Mouse (Mus musculus): Measurements from ENCODE around the gene Agr2.

Gene Agr2

DNA sequence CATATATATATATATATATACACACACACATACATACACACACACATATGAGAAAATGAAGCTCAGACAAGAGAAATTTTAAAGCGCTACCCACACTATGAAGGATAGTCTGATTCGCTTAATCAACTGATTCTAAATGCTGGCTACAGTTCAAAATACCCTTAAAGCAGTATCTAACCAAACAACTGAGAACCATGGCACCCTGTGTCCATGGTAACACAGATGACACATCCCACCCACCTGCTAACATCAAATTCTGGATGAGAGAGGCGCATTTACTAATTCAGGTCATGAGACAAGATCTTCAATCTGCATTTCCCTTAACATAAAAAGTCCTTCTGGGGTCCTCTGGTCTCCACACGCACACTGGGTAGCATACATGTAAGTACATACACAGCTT lies 33.4 kb downstream of the Agr2 start:
- DNase-seq (ENCODE audit: low read depth, low spot score), result no peak

DNA sequence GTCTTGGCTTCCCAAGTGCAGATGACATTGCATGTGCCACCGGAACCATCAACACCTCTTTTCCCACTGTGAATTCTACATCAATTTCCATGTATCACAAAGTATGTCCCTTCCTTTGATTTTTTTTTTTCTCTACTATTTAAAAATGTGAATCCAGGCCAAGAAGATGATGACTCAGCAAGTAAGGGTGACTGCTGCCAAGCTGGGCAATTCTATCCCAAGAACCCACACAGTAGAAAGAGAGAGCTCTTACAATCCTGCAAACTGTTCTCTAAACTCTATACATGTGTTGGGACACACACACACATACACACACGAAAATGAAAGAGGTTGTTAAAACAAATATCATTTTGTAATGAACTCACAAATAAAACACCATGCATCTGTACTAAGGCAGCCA lies 34.5 kb downstream of the Agr2 start:
- DNase-seq (ENCODE audit: low read depth, low spot score), result no peak

DNA sequence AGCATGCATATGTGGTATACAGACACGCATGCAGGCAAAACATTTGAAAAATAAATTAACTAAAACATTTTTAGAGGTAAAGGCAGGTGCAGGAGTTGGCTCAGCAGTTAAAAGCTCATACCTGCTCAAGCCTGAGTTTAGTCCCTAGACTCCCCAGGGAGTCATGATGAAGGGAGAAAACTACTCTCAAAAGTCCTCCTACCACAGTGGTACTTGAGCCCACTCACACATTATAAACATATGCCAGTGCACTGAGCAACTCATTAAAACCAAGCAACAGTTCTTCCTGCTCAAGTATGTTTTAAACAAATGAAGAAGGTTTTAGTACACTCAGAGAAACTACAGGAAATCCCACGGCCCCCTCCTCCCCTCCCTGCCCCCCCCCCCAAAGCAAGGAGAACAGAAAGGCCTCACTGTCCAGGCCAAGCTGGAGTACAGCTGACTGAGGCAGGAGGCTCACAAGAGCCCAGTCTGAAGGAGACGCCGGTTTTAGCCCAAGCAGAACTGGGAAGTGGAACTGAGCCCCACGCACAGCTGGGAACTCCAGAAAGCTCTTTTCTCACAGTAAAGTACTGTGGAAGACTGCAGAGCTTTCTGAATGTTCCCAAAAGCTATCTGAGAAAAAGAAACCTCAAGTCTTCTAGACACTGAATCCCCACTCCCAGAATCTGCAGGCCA lies 36.4 kb downstream of the Agr2 start:
- DNase-seq (ENCODE audit: low read depth, low spot score), result no peak

DNA sequence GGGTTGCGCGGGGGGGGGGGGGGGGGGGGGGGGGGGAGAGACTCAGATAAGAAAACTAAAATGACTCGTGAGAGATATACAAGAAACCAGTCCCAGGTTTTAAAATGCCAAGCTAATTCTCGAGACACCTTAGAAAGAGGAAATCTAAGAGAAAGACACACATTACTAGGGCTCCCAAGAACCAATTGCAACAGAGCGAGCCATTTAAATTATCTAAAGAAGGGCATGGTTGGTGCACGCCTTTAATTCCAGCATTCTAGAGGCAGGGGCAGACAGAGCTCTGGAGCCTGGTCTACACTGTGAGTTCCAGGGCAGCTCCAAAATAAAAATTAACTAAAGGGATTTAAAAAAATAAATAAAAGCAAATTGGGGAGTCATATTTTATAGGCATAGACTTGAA lies 37.0 kb downstream of the Agr2 start:
- no peak for DNase-seq (ENCODE audit: low read depth, low spot score)

DNA sequence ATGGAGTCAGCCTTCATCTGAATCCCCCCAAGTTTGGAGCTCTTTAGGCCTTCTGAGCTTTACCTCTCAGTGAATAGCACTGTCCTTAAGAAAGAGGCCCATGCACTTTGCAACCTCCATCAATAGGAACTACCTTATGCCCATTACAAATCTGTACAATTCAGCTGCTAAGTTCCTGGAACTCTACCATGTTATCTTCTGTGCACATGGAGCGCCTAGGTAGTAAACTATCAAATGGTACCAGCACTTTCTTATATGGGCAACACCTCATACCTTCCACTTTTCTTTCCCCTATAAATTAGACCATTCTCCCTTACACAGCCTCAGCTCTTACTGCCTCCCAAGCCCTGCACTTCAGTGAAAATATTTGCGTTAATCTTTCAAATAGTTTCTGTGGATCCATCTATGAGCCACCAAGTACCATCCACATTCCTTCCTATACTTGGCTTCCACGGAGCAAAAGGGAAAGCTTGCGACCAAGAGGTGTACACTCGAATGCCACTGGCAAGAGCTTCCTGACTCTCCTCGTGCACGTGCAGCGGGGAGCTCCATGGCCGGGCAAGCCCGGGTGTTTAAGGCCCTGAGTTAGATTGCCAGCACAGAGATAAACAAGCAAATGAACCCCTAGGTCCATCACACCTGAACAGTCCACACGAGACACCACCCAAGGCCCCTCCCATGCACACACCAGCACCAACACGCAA lies 38.1 kb downstream of the Agr2 start:
- no peak for DNase-seq (ENCODE audit: low read depth, low spot score)

DNA sequence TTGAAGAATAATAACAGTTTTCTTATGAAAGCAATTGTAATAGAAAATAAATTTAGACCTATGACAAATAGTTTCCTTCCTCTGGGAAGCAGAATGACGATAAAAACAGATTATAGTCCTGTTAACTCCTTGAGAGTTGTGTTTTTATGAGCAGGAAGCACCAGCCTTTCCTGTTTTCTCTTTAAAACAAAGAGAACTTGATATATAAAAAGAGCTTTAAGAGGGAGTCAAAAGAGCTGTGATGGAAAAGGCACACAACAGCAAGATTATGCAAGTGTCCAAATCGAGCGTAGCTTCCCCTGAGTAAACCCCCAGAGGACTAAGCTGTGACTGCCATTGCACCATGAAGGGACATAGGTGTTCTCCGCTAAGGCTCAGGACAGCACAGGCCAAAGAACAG lies 39.7 kb downstream of the Agr2 start:
- no peak for DNase-seq (ENCODE audit: low read depth, low spot score)

DNA sequence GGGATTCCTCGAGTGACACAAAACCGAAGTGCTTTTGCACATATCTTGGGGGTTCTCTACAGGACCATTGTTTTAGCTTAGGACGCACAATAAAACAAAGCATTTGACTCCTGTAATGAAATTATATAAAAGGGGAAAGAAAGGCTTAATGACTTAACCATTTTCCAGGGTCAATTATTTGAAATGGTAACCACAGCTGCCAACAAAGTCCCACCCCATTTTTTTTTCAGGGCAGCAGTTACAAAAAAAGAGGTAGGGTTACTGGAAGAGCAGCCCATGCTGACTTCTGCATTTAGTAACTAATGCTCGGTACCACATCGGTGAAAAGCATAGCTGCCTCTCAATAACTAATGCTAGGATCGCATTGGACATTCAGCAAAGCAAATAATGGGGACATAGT lies 42.8 kb downstream of the Agr2 start:
- no peak for DNase-seq (ENCODE audit: low read depth, low spot score)

DNA sequence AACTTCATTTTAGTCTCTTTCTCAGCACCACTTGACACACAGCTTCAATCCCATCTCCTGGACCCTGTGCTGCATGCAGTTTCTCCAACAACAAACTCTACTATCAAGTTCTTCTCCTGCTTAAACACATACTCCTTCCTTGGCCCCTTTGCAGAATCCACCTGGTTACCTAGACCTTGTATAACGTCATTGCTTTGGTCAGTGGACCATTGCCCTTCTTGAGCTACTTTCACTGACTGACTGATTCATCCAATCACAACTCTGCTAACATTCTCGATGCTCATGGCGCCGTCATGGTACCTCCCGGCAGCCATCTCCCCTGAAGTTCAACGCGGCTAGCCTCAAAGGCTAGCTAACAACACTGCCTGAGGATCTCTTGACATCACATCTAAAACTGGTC lies 43.4 kb downstream of the Agr2 start:
- no peak for DNase-seq (ENCODE audit: low read depth, low spot score)

DNA sequence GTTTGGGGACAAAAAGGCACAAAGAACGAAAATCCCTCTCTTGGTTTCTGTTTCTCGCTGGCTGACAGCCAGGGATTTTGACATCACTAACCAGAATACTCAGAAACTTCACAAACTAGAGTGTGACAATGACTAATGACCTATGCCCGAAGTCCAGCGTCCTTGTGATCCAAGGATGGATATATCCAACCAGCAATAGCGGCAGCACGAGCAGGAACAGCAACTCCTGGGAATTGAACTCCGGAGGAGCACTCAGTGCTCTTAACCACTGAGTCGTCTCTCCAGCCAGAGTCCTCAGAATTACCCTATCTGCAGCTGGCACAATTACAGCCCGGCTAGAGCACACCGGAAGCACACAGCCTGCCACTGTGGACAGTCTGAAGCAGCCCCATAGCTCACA lies 44.1 kb downstream of the Agr2 start:
- peak; percentile 67 for DNase-seq (ENCODE audit: low read depth, low spot score)

DNA sequence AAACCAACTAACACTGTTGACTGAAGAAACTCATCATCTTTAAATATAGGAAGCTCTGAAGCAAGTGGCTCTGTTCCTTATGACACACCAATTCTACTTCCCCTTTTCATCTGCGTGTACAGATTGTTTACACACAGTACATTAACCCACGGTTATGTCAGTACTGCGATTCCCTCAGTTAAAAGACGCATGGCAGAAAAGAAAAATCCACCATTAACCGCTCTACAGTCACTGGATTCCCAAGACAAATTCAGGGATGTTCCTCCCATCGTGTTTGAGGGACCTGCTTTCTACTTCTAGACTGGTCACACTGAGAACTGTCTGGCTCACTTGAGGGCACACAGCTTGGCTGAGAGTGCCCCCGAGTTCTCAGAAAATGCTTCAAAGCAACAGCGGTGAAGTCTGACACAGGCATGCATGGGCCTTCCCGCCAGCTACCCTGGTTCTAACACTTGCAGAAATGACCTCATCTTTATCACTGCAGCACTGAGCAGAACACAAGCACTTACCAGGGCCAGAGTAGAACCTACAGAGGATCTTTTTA lies 46.9 kb downstream of the Agr2 start:
- peak; percentile 53 for DNase-seq (ENCODE audit: low read depth, low spot score)

DNA sequence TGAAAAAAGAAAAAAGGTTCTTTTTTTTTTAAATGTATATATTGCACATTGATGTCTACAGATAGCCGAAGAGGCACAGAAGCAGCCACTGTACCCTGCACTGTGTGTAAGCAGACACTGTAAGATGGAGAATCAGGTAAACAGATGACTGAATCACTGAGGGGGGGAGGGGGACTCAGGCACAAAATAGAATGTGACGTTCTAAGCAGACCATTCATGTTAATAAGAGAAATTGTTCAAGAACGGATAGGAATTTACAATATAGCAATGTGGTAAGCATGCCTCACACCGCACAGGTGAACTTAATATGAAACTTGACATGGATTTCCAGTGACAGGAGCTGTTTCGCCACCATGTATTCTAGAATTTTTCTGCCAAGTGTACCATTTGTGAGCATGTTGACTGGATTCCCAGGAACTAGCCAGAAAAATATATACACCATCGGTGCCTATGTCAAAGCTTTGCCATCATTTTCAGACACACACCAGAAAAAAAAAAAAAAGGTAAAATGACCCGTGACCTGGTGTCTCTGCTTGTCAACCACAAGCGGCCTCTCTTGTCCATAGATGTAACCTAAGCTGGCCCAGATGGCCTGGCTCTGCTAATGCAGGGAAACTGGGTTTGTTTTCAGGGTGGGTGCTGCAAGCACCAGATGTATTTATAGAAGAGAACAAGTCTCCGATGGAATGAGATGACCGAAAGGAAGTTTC lies 48.0 kb downstream of the Agr2 start:
- peak; percentile 42 for DNase-seq (ENCODE audit: low read depth, low spot score)

DNA sequence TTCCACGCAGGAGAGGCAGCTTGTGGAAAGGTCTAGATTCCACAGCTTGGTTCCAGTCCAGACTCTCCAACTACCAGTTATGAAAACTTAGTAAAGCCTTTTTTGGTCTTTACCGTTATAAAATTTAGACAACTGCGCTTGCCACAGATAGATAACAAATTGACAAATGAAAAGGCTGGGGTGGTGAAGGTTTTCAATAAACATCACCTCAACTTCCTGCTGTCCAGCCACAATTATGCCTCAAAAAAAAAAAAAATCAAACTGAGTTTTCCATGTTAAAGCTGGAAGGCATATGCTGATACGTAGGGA lies 48.5 kb downstream of the Agr2 start:
- DNase-seq (ENCODE audit: low read depth, low spot score), result no peak

DNA sequence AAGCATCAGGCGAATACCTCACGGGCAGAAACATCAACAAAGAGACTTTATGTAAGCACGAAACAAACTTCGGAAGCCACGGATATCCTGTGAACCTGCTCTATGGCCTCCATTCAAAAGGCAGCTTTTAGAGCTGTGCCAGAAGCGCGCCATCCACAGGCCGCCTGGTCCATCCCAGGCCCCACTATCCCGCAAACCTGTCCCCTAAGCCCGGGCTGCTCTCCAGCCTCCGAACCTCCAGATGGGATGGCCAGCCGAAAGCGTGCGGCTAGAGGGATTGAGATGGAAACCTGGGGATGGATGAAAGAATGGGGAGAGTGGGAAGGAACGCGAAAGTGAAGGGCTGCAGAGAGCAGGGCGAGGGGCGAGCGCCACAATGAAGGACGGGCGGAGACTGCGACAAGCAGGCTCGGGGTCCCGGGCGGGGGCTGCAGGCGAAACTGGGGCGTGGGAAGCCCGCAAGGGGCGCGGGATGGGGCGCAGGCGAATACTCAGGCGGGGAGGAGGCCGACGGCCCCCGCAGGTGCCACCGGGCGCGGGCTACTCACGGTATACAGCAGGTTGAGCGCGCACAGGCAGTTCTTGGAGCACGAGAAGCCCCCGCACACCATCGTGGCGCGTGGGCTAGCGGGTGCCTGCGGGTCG lies 49.1 kb downstream of the Agr2 start:
- peak; percentile 76 for DNase-seq (ENCODE audit: low read depth, low spot score)

DNA sequence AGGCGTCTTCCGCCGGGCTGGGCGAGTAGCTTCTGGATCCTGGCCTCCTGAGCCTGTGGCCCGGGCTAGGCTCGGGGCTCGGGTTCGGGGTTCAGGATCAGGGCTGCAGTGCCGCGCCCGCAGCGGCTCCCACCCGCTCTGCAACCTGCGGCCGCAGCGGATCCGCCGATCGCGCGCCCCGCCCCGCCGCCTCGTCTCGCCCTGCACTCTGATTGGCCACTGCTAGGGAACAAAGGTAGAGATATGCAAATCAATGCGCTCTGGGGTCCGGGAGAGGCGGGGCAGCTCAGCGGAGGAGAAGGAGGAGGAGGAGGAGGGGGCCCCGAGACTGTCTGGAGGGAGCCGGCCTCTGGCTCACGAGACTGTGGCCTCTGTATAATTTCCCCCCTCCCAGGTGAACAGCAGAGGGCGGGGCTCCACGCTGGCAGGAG lies 49.7 kb downstream of the Agr2 start, which contains the start of gene Tspan13:
TSS of gene Tspan13 (minus strand) at position 153 of the 431 bp plus-strand sequence.
- peak; percentile 95 for DNase-seq (ENCODE audit: low read depth, low spot score)

DNA sequence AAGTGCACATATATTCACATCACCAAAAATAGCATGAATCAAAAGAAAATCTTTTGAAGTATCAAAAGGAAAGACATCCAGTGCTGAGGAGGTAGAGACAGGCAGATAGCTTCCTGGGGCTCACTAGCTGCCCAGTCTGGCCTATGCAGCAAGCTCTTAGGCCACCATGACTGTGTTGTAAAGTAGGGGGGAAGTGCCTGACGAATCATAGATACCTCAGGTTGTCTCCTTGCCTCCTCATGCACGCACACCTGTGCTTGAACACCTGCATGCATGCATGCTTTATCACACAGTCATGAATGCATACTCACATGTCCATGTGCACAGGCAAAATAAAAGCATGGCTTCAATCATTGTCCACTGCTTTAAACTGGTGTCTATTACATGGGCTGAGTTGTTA lies 52.0 kb downstream of the Agr2 start:
- DNase-seq (ENCODE audit: low read depth, low spot score), result no peak

DNA sequence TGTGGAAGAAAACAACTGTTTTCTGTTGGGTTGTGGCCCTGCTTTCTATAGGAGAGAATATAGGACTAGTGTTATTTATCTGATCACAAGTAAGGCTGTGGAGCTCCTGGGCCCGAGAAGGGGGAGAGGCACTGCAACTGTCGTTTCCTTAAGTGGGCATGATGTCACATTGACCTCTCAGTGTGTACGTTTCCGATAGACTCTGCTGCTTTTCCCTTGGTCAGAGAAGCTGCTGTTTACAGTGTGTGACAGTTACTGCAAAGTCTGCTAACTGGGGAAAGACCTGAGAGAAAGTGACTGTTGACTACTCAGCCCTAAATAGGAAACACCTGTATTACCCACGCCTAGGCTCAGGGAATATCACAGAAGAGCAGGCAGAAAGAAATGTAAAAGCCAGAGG lies 53.5 kb downstream of the Agr2 start:
- DNase-seq (ENCODE audit: low read depth, low spot score), result no peak

DNA sequence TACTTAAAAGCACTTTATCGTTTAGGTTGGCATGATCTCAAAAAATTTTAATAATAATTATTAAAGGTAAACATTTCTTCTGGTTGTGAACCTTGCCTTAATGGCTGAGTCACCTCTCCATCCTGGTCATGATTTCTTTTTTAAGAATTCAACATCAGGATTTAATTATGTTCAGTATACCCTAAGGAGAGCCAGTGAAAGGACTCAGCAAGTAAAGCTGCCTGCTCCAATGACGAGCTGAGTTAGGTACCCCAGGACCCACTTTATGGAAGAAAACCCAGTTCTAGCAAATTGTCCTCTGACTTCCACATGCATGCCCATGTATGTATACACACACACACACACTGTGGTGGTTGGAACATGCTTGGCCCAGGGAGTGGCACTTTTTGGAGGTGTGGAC lies 54.9 kb downstream of the Agr2 start:
- DNase-seq (ENCODE audit: low read depth, low spot score), result no peak

DNA sequence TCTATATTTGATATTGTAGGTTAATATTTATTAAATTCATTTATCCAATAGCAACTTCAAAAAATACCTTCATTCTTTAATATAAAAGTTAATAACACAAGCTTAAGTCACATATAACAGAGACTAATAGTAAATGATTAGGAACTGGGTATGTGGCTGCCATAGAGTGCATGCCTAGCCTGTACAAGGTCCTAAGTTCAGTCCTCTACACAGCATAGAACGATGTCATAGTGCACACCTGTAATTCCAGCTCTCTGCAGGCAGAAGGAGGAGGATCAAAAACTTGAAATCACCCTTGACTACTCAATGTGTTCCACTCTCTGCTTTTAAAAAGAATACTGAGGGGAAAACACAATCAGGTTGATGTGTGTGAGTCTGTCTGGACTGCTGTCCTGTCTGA lies 57.6 kb downstream of the Agr2 start:
- no peak for DNase-seq (ENCODE audit: low read depth, low spot score)

All from CD4-positive helper T cell, adult 2 months (primary cell).